In genomic region chr16:22545799-22546198, GRCm38 (mm10) we compare ENCODE assay signal across 8 mouse cellular contexts.
DNase-seq lines count a peak whose midpoint lies in the region; ATAC-seq and TF ChIP-seq lines count a peak whose summit lies in the region.

No protein-coding gene starts in this region.

- H3K4me3 ChIP-seq in heart, embryonic 15.5 days = no peak overlapping the region
- no peak overlapping the region for H3K4me3 ChIP-seq in neural tube, embryonic 15.5 days (replicated peaks)
- H3K4me3 ChIP-seq in heart, postnatal 0 days (ENCODE audit: low read depth, low read length) = no peak overlapping the region
- no peak overlapping the region for H3K4me3 ChIP-seq in small intestine, adult 2 months (ENCODE audit: low read depth, low read length)

- H3K9me3 ChIP-seq in heart, embryonic 15.5 days (replicated peaks) = no peaks in the 10 kb centered on the region
- H3K9me3 ChIP-seq in neural tube, embryonic 15.5 days (replicated peaks) = no peaks in the 10 kb centered on the region
- H3K9me3 ChIP-seq in heart, postnatal 0 days (replicated peaks; ENCODE audit: control insufficient read depth, low read length) = no peaks in the 10 kb centered on the region

- H3K4me1 ChIP-seq in heart, embryonic 15.5 days (replicated peaks) = peaks cover 61% of the 10 kb centered on the region
- peaks cover 30% of the 10 kb centered on the region for H3K4me1 ChIP-seq in neural tube, embryonic 15.5 days
- H3K4me1 ChIP-seq in heart, postnatal 0 days (ENCODE audit: control insufficient read depth, insufficient read depth) = peaks cover 60% of the 10 kb centered on the region
- peaks cover 18% of the 10 kb centered on the region for H3K4me1 ChIP-seq in small intestine, adult 2 months (ENCODE audit: control insufficient read depth, insufficient read depth, insufficient read length, low read length)

- ATAC-seq in heart, embryonic 15.5 days (replicated peaks; ENCODE audit: insufficient number of reproducible peaks, insufficient read depth, low FRiP score, low read depth) = no peak
- no peak for ATAC-seq in neural tube, embryonic 15.5 days (ENCODE audit: low FRiP score)
- ATAC-seq in heart, postnatal 0 days (ENCODE audit: insufficient read depth, low read depth) = no peak
- ATAC-seq in activated CD4-positive, CD25-positive, alpha-beta regulatory T cell, adult 4 months = no peak

- WGBS in heart, embryonic 15.5 days = 66% methylated on average over 8 of the region's 8 CpGs
- WGBS in neural tube, embryonic 15.5 days = 61% methylated on average over 8 of the region's 8 CpGs
- WGBS in heart, postnatal 0 days = 58% methylated on average over 8 of the region's 8 CpGs
- 70% methylated on average over 8 of the region's 8 CpGs for WGBS in small intestine, adult 2 months

- intact Hi-C loops in heart, postnatal 36 days (cut with DNase I) = no loop called here

- TF ChIP-seq CTCF in heart, postnatal 0 days (IDR thresholded peaks at IDR 0.05; ENCODE audit: low read depth) = no peak
- no peak for TF ChIP-seq CTCF in small intestine, adult 2 months (IDR thresholded peaks at IDR 0.05; ENCODE audit: extremely low read depth, insufficient read length, insufficient replicate concordance, low read depth, low read length)

- no peak overlapping the region for H3K9ac ChIP-seq in heart, embryonic 15.5 days
- H3K9ac ChIP-seq in neural tube, embryonic 15.5 days (replicated peaks) = no peak overlapping the region
- no peak overlapping the region for H3K9ac ChIP-seq in heart, postnatal 0 days (replicated peaks; ENCODE audit: low read depth, low read length)

- H3K4me2 ChIP-seq in heart, embryonic 15.5 days = no peak overlapping the region
- no peak overlapping the region; the same call in 1 of the 2 replicates for H3K4me2 ChIP-seq in neural tube, embryonic 15.5 days
- H3K4me2 ChIP-seq in heart, postnatal 0 days (ENCODE audit: low read depth, low read length) = no peak overlapping the region

- peak overlapping the region; percentile 73 for H3K27ac ChIP-seq in heart, embryonic 15.5 days
- H3K27ac ChIP-seq in neural tube, embryonic 15.5 days (replicated peaks) = peak overlapping the region; percentile 64
- H3K27ac ChIP-seq in heart, postnatal 0 days (ENCODE audit: low read depth) = peak overlapping the region; percentile 68
- H3K27ac ChIP-seq in small intestine, adult 2 months (ENCODE audit: insufficient read depth, low read depth, low read length) = peak overlapping the region; percentile 74

- H3K36me3 ChIP-seq in heart, embryonic 15.5 days = no peaks in the 10 kb centered on the region
- H3K36me3 ChIP-seq in neural tube, embryonic 15.5 days = no peaks in the 10 kb centered on the region
- H3K36me3 ChIP-seq in heart, postnatal 0 days (replicated peaks; ENCODE audit: control insufficient read depth, insufficient read depth, low read length) = no peaks in the 10 kb centered on the region
- no peaks in the 10 kb centered on the region for H3K36me3 ChIP-seq in small intestine, adult 2 months (ENCODE audit: control insufficient read depth, insufficient read depth, low read length)

- TF ChIP-seq POLR2A in small intestine, adult 2 months (IDR thresholded peaks at IDR 0.05; ENCODE audit: low read depth, low read length) = no peak

- no peak for TF ChIP-seq EP300 in heart, postnatal 0 days (IDR thresholded peaks at IDR 0.05; ENCODE audit: low read depth)

- no peaks in the 10 kb centered on the region for H3K27me3 ChIP-seq in heart, embryonic 15.5 days
- 0 out of 2 replicates have a peak, but pooled peaks cover 2% of the 10 kb centered on the region for H3K27me3 ChIP-seq in neural tube, embryonic 15.5 days (replicated peaks)
- no peaks in the 10 kb centered on the region for H3K27me3 ChIP-seq in heart, postnatal 0 days (ENCODE audit: control insufficient read depth, insufficient read depth, low read length)
- no peaks in the 10 kb centered on the region for H3K27me3 ChIP-seq in small intestine, adult 2 months (ENCODE audit: control insufficient read depth, insufficient read depth, low read length)

- DNase-seq in heart, postnatal 36 days = no peak
- no peak for DNase-seq in neural tube, embryonic 10.5 days (ENCODE audit: extremely low spot score, low spot score)
- no peak for DNase-seq in heart, postnatal 0 days (ENCODE audit: low spot score)
- DNase-seq in cerebellum, adult 8-10 months = no peak
